Mouse (Mus musculus) gastrocnemius, adult 2 months (tissue): Measurements from ENCODE around the gene Sugp2. TPM values are rescaled to one million over a fixed set of nuclear protein-coding genes. Genes with fewer than 3 reads are reported as not detected.

Experiments
- DNase-seq: peaks from one replicate; pipeline ENCODE4 v3.0.0; 2022
- H3K27ac ChIP-seq: fragments of 200-600 bp; 2 replicates; pipeline ENCODE4 v1.8.1; 2022; ENCODE audit warnings: mild to moderate bottlenecking
- H3K4me3 ChIP-seq: fragments of 200-600 bp; 2 replicates; pipeline ENCODE4 v1.8.1; 2022; ENCODE audit warnings: mild to moderate bottlenecking, moderate library complexity
- CTCF ChIP-seq: fragments of 200-600 bp; IDR thresholded peaks from 2 replicates; pipeline ENCODE4 v1.8.1; 2022; ENCODE audit warnings: antibody characterized with exemption, mild to moderate bottlenecking, moderate library complexity
- intact Hi-C: fragments of 180-260 bp; cut with DNase I; formaldehyde crosslinking; loops from one replicate; pipeline ENCODE4 v1.15.1; 2025
- long read RNA-seq, 2 experiments: library from polyadenylated mRNA; stranded (forward); transcript quantifications; one replicate each; pipeline ENCODE4 v2.0.0; 2021
- total RNA-seq, 2 experiments: library from RNA; stranded (reverse); gene quantifications; 2 replicates each; pipeline ENCODE4 v1.2.3; 2021

Gene Sugp2
- 10 to 100 TPM; 41.8 to 50.7 TPM for total RNA-seq
- long read RNA-seq, experiment 1, full-length matches to known transcripts, result 33 of 75 reads
- long read RNA-seq, experiment 1, partial matches to known transcripts, result 13 of 75 reads
- long read RNA-seq, experiment 1, other reads (novel, unspliced or antisense), result 29 of 75 reads
- long read RNA-seq, experiment 2, transcript Sugp2-201 (11 exons, 3,874 nt), result major isoform, 41 of 68 reads
- long read RNA-seq, experiment 2, partial matches to known transcripts, result 9 of 68 reads
- long read RNA-seq, experiment 2, other reads (novel, unspliced or antisense), result 18 of 68 reads

DNA sequence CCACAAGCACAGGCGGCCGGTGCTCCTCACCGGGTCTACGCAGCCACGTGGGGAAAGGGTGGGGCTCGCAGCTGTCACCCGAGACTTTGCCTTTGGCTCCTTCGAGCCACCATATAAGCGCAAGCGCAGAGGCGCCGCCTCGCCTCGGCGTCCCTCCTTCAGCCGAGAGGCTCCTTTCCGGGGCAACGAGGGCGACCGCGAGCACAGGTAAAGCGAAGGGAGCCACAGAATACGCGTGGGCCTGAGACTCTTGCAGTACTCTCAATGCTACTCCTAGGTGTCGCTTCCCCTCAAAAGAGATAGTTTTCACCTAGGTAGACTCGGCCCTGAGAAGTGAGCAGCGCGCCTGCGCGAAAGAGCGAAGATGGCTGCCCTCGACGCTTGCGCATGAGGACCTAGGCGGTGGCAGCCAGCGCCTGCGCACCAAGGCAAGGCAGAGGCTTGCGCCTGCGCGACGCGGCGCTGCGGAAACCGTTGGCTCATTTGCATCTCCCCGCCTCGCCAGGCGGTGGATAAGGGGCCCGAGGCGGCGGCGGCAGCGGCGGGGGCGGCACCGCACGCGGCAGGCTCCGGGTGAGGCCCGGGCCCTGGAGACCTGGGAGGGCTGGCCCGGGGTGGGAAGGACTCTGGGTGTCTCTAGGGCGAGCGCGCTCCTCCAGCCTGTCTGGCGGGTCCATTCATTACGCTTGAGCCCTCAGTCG, at the start of gene Sugp2, which contains the start of gene Armc6:
TSS of gene Sugp2 (plus strand) at position 147 of the 701 bp plus-strand sequence.
TSS of gene Armc6 (minus strand) at position 387 of the 701 bp plus-strand sequence.
- TF ChIP-seq CTCF, result peak; percentile 2; the same call in 1 of the 2 replicates
- intact Hi-C loops, result loop anchor here (10.0 kb wide), 1 partner anchor 319 kb away; no protein-coding TSS in a partner anchor
- peak within 1 kb of the TSS; percentile 98 for H3K27ac ChIP-seq

DNA sequence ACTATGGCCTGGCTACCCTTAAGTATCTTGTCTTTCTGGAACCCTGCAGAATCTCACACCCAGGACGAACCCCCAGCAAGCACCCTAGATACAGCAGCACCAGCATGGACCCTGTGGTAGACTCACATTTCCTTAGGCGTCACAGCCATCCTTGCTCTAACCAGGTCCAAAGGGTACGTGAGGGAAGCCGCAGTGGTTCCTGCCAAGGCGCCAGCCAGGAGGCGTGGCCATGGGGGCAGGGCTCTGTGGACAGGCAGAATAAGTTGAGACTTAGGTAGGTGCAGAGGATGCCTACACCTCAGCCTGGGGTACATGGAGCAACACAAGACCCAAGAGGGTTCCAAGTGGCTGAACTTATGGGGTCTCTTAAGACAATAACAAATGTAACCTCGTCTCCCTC, 45.3 kb upstream of the Sugp2 start:
- DNase-seq, result peak; percentile 54
- H3K4me3 ChIP-seq, result no peak overlapping the region
- TF ChIP-seq CTCF, result no peak
- no peak overlapping the region for H3K27ac ChIP-seq
- intact Hi-C loops, result no loop called here

More for the DNA sequence above, at the start of gene Sugp2, which contains the start of gene Armc6:
- DNase-seq, result peak; percentile 97
- H3K4me3 ChIP-seq, result peak within 1 kb of the TSS; percentile 95

DNA sequence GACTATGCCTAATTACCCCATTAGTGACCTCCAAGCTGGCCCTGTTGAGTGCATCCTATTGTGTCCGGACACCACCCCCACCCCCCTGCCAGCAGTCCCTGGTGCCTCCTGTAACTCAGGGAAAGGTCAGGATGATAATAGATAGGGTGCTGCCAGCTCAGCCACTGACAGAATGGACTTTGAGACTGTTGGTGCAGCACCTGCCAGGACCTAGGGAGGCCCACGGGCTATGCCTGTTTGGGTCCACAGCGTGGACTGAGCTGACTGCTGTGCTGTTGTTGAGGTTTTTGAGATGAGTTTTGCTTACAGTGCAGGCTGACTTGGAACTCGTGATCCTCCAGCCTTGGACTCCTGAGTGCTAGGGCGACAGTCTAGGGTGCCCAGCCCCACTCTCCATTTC, 40.8 kb upstream of the Sugp2 start:
- no peak for DNase-seq
- Histone ChIP-seq H3K4me3 (no peak overlapping the region), H3K27ac (peak overlapping the region; percentile 55)
- intact Hi-C loops, result no loop called here
- TF ChIP-seq CTCF, result no peak

DNA sequence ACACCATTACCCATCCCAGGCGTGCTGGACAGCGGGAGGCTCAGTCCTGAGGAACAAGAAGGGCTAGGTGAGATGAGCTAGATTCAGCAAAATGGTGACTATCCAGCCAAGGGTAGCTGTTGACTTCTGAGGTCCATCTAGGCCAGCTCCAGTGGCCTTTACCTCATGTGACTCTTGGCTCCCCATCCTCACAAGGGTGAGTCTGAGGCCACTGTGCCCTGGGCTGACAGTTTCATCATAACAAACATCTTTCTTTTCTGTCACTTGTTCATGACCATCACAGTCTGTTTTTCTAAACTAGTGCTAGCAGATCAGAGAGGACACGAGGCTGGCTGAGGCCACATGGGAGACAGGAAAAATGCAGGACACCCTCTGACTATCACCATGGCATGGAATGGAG, 39.8 kb upstream of the Sugp2 start:
- no peak overlapping the region for H3K4me3 ChIP-seq
- no peak for TF ChIP-seq CTCF
- intact Hi-C loops, result no loop called here
- peak overlapping the region; percentile 55 for H3K27ac ChIP-seq
- no peak for DNase-seq

- no peak overlapping the region for H3K4me3 ChIP-seq
- DNase-seq, result no peak
- intact Hi-C loops, result no loop called here
- no peak overlapping the region for H3K27ac ChIP-seq
- TF ChIP-seq CTCF, result peak; percentile 11; the same call in 1 of the 2 replicates
Measured at GRCm38 (mm10) chr8:70195762-70196161, 38.3 kb upstream of the Sugp2 start.

DNA sequence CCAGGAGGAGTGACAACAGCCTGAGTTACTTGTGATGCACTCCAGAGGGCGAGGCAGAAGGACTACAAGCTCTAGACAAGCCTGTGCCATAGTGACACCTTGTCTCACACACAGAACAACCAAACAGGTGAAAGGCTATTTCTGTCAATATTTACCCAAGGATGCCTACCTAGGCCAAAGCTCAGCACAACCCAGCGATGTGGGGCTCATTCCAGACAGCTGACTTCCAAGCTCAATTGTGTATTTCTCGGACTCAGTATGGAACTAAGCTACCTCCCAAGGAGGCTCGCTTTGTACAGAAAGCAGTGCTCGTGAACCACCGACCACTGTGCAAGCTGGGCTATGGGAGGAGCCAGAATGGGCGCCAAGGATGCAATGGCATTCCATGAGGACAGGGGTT, 36.4 kb upstream of the Sugp2 start:
- no peak for TF ChIP-seq CTCF
- DNase-seq, result no peak
- no peak overlapping the region for H3K27ac ChIP-seq
- no peak overlapping the region for H3K4me3 ChIP-seq
- intact Hi-C loops, result no loop called here

- H3K4me3 ChIP-seq, result no peak overlapping the region
- TF ChIP-seq CTCF, result peak; percentile 59
- peak overlapping the region; percentile 57 for H3K27ac ChIP-seq
- intact Hi-C loops, result loop anchor here (1.0 kb wide), 1 partner anchor 23 kb away; no protein-coding TSS in a partner anchor
- no peak for DNase-seq
Measured at GRCm38 (mm10) chr8:70200098-70200681, 33.8 kb upstream of the Sugp2 start.

GRCm38 (mm10) chr8:70201417-70201816, 32.6 kb upstream of the Sugp2 start:
- Histone ChIP-seq H3K4me3 (no peak overlapping the region), H3K27ac (peak overlapping the region; percentile 57; the same call in 1 of the 2 replicates)
- no peak for DNase-seq
- intact Hi-C loops, result no loop called here
- TF ChIP-seq CTCF, result no peak

DNA sequence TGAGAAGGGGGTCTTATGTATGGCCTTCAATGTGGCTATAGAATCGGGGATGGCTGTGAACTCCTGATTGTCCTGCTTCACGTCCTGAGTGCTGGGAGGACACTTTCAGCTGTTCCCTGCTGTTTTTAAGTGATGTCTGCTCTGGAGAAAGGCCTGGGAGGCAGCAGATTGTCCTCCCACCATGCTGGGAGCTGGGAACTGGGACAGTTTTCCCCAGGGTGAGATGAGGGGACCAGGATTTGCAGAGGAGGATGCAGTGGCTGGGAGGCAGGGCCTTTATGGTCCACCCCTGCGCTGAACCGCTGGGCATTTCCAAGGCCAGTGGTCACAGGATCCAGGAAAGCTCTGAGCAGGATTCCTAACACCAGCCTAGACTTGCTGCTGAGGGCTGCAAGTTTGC, 31.0 kb upstream of the Sugp2 start:
- no peak for DNase-seq
- no peak for TF ChIP-seq CTCF
- H3K27ac ChIP-seq, result peak overlapping the region; percentile 44
- no peak overlapping the region for H3K4me3 ChIP-seq
- intact Hi-C loops, result no loop called here

DNA sequence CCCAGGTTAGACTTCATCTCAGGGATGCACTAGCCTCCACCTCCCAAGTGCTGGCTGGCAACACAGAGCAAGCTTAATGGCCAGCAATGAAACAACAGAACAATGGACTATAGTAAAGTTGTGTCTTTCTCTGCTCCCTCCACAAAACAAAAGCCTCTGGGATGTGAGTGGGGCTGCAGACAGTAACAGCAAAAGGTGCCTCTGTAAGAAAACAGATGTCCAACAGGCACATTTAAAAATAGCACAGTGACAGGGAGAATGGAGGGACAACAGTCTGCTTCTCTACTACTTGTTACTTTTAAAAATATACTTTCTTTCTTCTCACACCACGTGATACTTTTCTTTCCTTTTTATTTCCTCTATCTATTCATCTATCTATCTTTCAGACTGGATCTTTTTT, 29.3 kb upstream of the Sugp2 start:
- no peak for TF ChIP-seq CTCF
- peak overlapping the region; percentile 66 for H3K27ac ChIP-seq
- no peak overlapping the region for H3K4me3 ChIP-seq
- no peak for DNase-seq
- intact Hi-C loops, result no loop called here

GRCm38 (mm10) chr8:70208130-70208529, 25.9 kb upstream of the Sugp2 start:
- Histone ChIP-seq H3K27ac (peak overlapping the region; percentile 21; the same call in 1 of the 2 replicates), H3K4me3 (no peak overlapping the region)
- TF ChIP-seq CTCF, result no peak
- no peak for DNase-seq
- intact Hi-C loops, result no loop called here

GRCm38 (mm10) chr8:70210538-70210937, 23.5 kb upstream of the Sugp2 start:
- Histone ChIP-seq H3K4me3 (peak overlapping the region; percentile 78), H3K27ac (peak overlapping the region; percentile 99)
- peak; percentile 40 for DNase-seq
- TF ChIP-seq CTCF, result no peak
- intact Hi-C loops, result no loop called here

- no peak for TF ChIP-seq CTCF
- H3K27ac ChIP-seq, result peak overlapping the region; percentile 99
- no peak for DNase-seq
- H3K4me3 ChIP-seq, result peak overlapping the region; percentile 78
- intact Hi-C loops, result no loop called here
Measured at GRCm38 (mm10) chr8:70211275-70211674, 22.8 kb upstream of the Sugp2 start.
